Mouse (Mus musculus) thymus, adult 2 months (tissue): ENCODE data around the gene Zbtb17. TPM values are rescaled to one million over a fixed set of nuclear protein-coding genes. Genes with fewer than 3 reads are reported as not detected.

Source experiments
- DNase-seq: peaks from one replicate; pipeline ENCODE4 v3.0.0; 2021
- H3K27ac ChIP-seq: fragments of 200-500 bp; 2 replicates; pipeline ENCODE4 v1.5.1; 2012; ENCODE audit warnings: low read length, control low read depth; ENCODE audit not compliant: control insufficient read depth, insufficient read depth
- H3K27me3 ChIP-seq: fragments of 200-500 bp; 2 replicates; pipeline ENCODE4 v1.6.1; 2012; ENCODE audit warnings: mild to moderate bottlenecking, low read length, moderate library complexity, mixed read lengths; ENCODE audit not compliant: control insufficient read depth, insufficient read depth
- H3K36me3 ChIP-seq: fragments of 200-500 bp; 2 replicates; pipeline ENCODE4 v1.6.1; 2012; ENCODE audit warnings: mild to moderate bottlenecking, low read length, moderate library complexity; ENCODE audit not compliant: control insufficient read depth, insufficient read depth
- H3K4me1 ChIP-seq: fragments of 200-500 bp; replicated peaks from 2 replicates; pipeline ENCODE4 v1.6.1; 2012; ENCODE audit warnings: low read length; ENCODE audit not compliant: control insufficient read depth, insufficient read depth
- H3K4me3 ChIP-seq: fragments of 200-500 bp; 2 replicates; pipeline ENCODE4 v1.5.1; 2012; ENCODE audit warnings: mild to moderate bottlenecking, low read length, control low read depth, moderate library complexity; ENCODE audit not compliant: control insufficient read depth, insufficient read depth
- CTCF ChIP-seq: fragments of 200-500 bp; IDR thresholded peaks from 2 replicates; pipeline ENCODE4 v1.5.1; 2012; ENCODE audit warnings: mild to moderate bottlenecking, control low read depth, low read length, moderate library complexity, borderline replicate concordance; ENCODE audit not compliant: control insufficient read depth, poor library complexity, insufficient read depth; ENCODE audit errors: extremely low read depth
- POLR2A ChIP-seq: fragments of 200-500 bp; IDR thresholded peaks from 2 replicates; pipeline ENCODE4 v1.6.1; 2012; ENCODE audit warnings: mild to moderate bottlenecking, low read length, control low read depth, moderate library complexity; ENCODE audit not compliant: control insufficient read depth, poor library complexity, insufficient read depth; ENCODE audit errors: extremely low read depth
- WGBS: fragments of 180-500 bp; shearing (Covaris S2); methylation state at CpG from one replicate; pipeline ENCODE4 v1.1.7; 2018; 5-methylcytosine and 5-hydroxymethylcytosine counted together
- polyA plus RNA-seq: library from polyadenylated mRNA; depleted of rRNA; stranded (reverse); fragments of >200 nt; gene quantifications from 2 replicates; pipeline ENCODE4 v1.2.3, GENCODE M21; 2012; rRNA removed

Zbtb17 gene
- 87.3 and 98.6 TPM in 2 replicates for polyA plus RNA-seq

DNA sequence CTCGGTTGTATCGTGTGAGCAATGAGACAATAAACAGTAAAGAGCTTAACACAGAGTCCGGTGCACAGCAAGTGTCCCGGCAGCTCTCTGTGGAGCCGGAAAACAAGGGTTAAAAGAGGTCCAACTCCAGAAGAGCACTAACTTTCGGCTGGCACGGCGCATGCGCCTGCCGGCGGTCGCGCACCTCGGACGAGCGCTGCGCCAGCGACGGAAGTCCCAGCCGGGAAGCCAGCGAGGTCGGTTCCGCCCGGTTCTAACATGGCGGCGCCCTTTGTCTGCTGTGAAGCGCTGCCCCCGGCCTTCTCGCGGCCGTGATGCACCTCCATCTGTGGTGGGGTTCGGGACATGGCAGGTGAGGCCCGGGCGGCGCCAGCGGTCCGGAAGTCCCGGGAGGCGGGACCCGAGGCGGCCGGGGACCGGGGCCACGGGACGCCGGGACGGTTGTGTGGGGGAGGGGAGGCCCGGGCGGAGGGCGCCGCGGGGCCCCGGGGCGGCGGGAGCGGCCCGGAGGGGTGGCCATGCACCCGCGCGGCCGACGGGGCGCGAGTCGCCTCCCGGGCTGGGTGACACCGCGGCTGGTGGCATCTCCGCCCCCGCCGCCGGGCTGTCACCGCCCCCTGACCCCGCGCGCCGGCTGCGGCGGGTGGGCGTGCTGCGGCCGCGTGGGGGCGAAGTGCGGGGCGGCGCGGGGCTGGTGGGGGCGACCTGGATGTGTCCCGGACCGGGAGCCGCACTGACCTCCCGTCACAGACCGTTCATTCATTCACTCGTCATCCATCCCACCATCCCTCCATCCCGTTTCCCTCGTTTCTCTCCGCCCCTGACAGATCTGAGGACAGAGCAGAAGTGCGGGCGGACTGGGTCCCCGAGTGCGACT, at the start of gene Zbtb17:
Zbtb17 (plus strand) TSS at position 204 of the 877 bp plus-strand sequence.
- DNase-seq: peak; percentile 90

DNA sequence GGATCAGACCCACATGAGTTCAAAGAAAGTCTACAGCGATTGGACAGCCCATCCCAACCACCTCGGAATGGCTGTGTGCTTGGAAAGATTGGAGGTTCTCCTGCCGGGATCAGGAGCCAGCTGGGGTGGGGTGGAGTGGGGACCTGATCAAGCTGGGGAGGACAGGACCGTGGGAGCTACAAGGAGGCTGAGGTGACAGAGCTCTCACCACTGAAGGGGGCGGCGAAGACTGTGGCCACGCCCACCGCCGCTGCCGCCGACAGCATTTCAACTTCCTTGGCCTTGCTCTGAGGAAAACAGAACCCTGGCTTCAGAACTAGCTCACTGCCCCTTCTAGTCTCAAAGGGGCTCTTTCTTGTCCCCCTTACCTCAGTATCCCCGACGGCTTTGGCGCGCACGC, 49.7 kb upstream of the Zbtb17 start:
- Histone ChIP-seq H3K4me3 (no peak overlapping the region), H3K36me3 (no peaks in the 10 kb centered on the region), H3K27ac (no peak overlapping the region), H3K4me1 (no peaks in the 10 kb centered on the region), H3K27me3 (no peaks in the 10 kb centered on the region)
- DNase-seq: no peak
- WGBS: 49% methylated on average over 16 of the region's 16 CpGs
- TF ChIP-seq POLR2A: no peak
- TF ChIP-seq CTCF: no peak

More for the DNA sequence above, at the start of gene Zbtb17:
- Histone ChIP-seq H3K27ac (no peak within 1 kb of the TSS), H3K4me3 (peak within 1 kb of the TSS; percentile 86), H3K27me3 (no peaks in the 10 kb centered on the region), H3K36me3 (peaks cover 14% of the 10 kb centered on the region), H3K4me1 (peaks cover 21% of the 10 kb centered on the region)
- TF ChIP-seq POLR2A: peak; percentile 35; the same call in 1 of the 2 replicates
- TF ChIP-seq CTCF: 0 out of 2 replicates have a peak, but pooled peaks have one; percentile 31
- WGBS: under 1% methylated on average over 98 of the region's 102 CpGs

DNA sequence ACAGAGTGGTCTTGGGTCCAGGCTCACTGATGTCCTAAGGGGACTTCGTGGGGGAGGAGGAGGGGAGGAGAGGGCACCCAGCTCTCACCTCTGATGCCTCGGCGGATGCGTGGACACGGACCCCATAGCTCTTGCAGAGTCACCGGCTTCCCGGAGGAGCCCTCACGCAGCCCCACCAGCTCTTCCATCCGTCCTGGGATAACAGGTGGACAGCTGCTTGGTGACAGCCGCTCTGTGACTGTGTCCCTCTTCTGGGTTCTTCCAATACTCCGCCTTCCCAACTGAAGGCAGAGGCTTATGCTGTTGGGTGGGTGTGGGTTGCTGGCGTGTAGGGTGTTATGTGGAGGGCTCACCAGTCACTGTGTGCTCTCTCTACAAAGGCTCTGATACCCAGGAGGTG, 46.6 kb upstream of the Zbtb17 start:
- H3K27me3 ChIP-seq: no peaks in the 10 kb centered on the region

DNA sequence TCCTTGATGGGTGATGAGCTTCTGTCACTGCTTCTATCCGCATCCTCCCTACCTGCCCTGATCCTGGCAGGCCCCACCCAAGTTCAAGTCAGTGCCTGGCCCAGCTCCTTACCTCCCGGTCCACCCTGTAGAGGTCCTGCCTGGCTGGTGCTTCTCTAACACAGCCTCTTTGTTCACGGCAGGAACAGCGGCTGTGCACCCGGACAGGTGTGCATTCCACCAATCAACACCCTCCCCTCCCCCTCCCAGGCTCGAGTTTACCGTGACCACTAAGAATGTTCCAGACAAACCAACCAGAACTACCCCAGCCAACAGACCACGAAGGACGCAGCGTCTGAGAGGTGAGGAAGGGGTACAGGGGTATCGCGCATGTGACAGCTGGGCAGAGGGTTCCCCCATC, 45.9 kb upstream of the Zbtb17 start, which contains the start of gene Clcnka:
Clcnka (minus strand) TSS at position 180 of the 400 bp plus-strand sequence.
- Histone ChIP-seq H3K27me3 (no peaks in the 10 kb centered on the region), H3K27ac (no peak within 1 kb of the TSS), H3K4me3 (no peak within 1 kb of the TSS), H3K4me1 (no peaks in the 10 kb centered on the region), H3K36me3 (no peaks in the 10 kb centered on the region)
- TF ChIP-seq CTCF (no peak), POLR2A (no peak)
- 76% methylated on average over 12 of the region's 12 CpGs for WGBS
- DNase-seq: no peak

More for the DNA sequence above, 46.6 kb upstream of the Zbtb17 start:
- no peak for TF ChIP-seq POLR2A
- no peak for TF ChIP-seq CTCF
- no peak overlapping the region for H3K27ac ChIP-seq
- no peaks in the 10 kb centered on the region for H3K4me1 ChIP-seq
- WGBS: 89% methylated on average over 12 of the region's 12 CpGs
- H3K36me3 ChIP-seq: no peaks in the 10 kb centered on the region
- DNase-seq: no peak
- no peak overlapping the region for H3K4me3 ChIP-seq

DNA sequence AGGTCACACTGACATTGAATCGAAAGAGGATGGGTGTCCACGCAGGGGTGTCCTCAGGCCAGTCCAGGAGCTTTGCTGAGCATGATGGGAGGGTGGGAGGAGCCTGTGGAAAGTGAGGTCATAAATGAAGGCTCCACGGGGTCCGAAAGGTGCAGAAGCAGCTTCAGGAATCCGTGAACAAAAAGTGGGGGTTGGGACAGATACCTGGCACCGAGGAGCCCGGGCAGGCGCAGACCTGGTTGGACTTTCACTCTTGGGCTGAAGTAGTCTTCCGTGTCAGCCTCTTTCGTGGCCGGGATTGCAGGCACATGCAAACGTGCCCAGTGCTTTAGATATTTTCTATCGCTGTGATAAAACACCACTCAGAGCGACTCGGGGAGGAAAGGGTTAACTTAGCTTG, 44.3 kb upstream of the Zbtb17 start:
- WGBS: 91% methylated on average over 15 of the region's 15 CpGs
- no peak for TF ChIP-seq CTCF
- no peak for TF ChIP-seq POLR2A
- no peaks in the 10 kb centered on the region for H3K4me1 ChIP-seq
- H3K27ac ChIP-seq: no peak overlapping the region
- no peaks in the 10 kb centered on the region for H3K27me3 ChIP-seq
- no peaks in the 10 kb centered on the region for H3K36me3 ChIP-seq
- DNase-seq: no peak
- no peak overlapping the region for H3K4me3 ChIP-seq

DNA sequence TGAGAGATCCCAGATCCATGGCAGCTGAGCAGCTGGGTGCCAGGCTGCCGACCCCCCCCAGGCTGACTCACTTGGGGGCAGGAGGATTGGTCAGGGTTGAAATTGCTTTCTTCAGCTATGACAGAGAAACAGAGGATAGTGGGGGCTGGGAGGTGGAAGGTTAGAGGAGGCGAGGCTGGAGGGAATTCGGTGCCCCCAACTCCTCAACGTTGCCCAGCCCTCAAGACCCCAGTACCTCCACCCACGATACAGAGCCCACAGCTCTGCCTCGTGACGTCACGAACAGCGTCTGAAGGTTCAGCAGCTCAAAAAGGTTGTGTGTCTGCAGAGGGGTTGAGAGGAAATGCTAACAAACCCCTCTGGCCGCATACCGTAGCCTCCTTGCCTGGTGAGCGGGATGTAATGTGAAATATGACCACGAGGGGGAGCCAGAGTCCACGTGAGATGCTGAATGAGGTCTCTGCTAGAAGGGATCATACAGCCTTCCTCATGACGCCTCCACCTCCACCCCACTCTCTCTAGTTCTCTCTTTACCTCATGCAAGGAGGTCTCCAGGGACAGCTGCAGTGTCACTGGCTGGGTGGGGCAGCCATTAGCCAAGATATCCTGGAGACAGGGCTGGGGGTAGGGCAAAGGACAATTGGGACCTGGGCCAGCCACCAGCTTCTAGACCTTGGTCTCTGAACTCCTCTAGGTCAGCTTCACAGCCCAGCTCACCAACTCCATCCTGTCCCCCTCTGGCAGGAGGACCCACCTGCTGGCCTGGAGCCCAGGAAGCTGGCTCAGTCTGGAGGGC, 39.7 kb upstream of the Zbtb17 start:
- no peaks in the 10 kb centered on the region for H3K4me1 ChIP-seq
- no peak overlapping the region for H3K27ac ChIP-seq
- TF ChIP-seq POLR2A: no peak
- peak; percentile 78; the same call in 1 of the 2 replicates for TF ChIP-seq CTCF
- peak; percentile 87 for DNase-seq
- H3K36me3 ChIP-seq: no peaks in the 10 kb centered on the region
- 20% methylated on average over 15 of the region's 15 CpGs for WGBS
- H3K4me3 ChIP-seq: no peak overlapping the region
- no peaks in the 10 kb centered on the region for H3K27me3 ChIP-seq
